Mouse (Mus musculus) testis, postnatal 14 days (tissue): ENCODE measurements around the gene Dlk1.

Source experiments
- DNase-seq: peaks from one replicate; pipeline ENCODE4 v3.0.0; 2021; ENCODE audit warnings: low spot score

Dlk1 gene

DNA sequence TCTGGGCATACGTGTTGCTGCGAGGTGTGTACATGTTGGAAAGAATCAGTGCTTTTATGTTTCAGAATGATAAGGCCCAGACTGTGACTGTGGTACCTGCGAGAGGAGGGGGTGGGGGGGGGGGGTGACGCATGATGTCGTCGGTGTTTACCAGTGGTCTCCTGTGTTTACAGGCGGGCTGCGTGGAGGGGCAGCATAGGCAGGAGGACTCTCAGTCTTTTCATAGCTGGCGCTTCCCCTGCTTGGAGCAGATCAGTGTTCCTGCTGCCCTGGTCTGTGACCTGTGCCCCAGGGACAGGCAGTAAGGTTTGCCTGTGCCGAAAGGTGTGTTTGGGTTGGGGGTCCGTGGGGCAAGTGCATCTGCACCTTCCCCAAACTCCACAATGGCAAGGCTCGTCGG, at the start of gene Dlk1:
TSS of gene Dlk1 (plus strand) at position 232 of the 400 bp plus-strand sequence.
- no peak for DNase-seq

DNA sequence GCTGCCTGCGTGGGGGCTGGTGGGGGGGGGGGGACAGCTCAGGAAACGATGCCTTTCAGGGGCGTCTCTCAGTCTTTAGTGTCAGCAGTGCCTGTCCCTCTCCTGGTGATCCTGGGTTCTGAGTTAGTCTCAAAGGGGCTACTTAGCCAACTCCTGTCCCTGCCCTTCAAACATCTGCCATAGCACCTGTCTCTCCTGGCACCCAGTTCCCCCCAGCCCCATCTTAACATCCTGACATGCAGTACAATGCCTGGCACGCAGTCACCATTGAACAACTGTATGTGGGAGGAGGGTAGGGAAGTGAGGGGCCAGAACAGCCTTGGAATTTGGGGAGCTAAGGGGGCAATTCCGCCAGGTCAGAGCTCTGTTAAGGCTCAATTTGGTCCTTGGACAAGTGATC, 49.7 kb upstream of the Dlk1 start:
- no peak for DNase-seq

DNA sequence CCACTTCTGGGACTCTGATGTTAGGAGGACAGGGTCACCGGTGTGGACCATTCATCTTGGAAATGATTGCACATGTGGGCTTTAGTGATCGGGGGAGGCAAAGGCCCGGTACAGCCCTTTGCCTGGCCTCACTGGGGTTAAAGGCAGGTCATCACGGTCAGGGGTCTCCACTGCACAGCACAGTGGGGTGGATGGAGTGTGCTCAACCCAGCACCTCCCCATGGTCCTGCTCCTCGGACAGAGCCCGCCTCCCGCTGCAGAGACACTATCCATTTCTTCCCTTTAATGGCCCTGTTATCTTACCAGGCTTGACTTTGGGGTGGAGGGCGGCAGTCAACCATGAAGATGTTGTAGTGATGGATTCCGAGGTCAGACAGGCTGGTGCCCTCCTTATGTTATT, 48.9 kb upstream of the Dlk1 start:
- DNase-seq: no peak

DNA sequence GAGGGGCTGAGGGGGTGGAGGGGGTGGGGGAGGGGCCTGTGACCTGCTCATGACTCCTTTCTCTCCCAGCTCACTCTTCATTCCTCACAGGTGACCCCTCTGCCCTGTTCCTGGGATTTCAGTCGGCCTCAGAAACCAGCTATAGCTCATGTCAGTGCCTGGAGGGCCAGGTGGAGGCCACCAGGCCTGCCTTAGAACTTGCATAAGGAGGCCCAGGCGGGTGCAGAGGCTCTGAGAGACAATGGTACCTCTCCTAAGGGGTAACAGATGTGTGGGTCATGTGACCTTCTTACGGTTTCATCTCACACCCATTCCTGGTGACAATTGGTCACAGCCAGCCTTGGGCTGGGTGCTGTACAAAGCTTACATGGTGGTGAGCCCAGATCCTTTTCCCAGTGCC, 46.6 kb upstream of the Dlk1 start:
- DNase-seq: no peak

DNA sequence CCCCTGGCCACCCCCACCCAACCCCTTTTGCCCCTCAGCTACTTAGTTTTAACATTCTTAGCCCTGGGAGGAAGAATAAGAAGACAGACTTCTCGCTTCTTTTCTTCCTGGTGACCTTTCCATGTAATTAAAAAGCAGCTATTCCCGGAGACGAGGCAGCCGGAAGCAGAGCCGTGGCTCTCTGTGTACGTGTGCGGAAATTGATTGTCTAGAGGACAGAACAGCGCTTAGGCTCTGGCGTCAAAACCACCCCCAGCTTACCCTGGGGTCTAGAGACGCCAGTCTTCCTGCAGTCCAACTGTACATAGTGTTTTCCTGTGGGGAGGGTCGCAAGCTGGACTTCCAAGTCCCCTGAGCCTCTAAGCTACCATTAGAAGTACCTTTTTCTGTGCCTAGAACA, 41.9 kb upstream of the Dlk1 start:
- no peak for DNase-seq

DNA sequence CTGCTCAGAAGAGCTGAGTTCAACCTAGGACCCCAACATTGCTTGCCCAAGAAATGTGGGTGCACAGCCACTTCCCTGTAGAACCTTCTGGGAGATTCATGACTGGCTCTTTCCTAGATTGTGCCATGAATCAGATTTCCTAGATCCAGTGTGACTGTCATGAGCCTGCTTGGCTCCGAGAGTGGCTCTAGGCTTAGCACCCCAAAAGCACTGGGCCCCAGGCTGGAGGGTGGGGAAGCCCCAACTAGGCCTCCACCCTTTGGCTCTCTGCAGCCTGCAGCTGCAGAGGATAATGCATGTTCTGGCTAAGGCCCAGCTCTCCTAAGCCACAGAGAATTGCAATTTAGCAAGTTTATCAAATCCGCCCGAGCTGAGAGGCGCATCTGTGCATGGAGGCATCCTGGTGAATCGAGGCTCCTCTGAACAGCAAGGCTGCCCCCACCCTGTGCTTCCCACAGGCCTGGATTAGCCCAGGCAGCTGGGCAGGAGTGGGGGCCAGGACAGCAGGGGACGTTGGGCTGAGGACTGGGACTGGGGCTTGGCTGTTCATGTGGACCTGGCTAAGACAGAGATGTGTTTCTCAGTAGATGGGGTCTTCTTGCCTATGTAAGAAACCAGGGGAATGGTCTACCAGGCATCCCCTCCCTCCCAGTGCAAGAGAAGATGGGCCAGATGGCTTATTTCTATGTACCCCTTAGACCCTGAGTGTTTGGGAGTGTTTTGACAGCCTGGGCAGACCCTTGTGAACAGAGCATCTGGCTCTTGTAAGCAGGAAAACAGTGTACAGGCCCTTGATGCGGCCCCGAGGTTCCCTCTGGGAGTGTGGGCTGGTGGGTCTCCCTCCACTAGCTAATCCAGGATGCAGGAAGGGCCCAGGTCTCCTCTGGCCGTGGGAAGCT, 41.2 kb upstream of the Dlk1 start:
- no peak for DNase-seq

DNA sequence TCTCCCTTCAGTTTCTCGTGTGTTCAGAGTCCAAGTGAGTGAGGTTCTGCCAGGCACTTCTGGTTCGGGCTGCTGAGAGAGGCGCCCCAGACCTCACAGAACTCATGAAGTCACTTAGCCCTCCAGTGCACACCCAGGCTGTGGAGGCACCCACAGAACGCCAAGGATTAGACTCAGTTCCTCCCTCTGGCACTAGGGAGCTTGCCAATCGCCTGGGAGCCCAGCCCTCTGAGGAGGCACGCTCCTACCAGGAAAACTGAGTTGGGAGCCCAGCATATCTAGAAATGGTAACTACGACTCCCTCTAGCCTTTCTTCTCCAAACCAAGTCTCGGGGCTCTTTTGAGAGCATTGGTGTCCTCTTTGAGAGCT, 40.6 kb upstream of the Dlk1 start:
- DNase-seq: no peak

DNA sequence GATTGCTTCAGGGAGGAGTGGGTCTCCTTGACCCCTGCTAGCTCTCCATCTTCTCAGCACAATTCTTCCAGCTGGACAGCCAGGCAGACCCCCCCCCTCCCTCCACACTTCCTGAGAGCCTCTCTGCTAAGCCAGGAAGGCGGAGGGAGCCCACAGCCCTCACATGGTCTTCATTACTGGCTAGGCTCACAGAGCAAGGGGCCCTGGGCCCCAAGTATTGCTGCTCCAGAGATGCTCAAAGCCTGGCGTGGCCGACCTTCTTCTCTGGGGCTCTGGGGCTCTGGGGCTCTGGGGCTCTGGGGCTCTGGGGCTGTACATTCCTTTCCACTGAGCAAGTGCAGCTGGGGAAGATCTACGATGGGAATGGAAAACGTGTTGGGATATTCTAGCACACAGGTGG, 39.9 kb upstream of the Dlk1 start:
- DNase-seq: no peak

DNA sequence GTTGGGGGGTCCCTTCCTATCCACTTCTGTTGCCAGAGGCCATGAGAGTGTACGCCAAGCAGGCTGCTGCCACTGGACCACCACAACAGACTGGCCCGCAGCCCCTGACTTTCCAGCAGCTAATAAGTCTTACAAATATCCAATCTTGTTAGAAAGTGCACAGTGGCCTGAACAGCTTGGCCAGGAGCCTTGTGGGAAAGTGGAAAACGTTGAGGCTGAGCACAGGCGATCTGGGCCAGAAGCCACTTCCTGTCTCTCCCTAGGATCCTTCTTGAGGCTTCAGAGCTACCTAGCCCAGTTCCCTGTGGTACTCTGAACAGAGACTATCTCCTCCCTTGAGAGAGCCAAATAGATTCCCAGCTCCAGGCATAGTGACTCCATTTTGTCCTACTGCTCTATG, 39.3 kb upstream of the Dlk1 start:
- DNase-seq: no peak

DNA sequence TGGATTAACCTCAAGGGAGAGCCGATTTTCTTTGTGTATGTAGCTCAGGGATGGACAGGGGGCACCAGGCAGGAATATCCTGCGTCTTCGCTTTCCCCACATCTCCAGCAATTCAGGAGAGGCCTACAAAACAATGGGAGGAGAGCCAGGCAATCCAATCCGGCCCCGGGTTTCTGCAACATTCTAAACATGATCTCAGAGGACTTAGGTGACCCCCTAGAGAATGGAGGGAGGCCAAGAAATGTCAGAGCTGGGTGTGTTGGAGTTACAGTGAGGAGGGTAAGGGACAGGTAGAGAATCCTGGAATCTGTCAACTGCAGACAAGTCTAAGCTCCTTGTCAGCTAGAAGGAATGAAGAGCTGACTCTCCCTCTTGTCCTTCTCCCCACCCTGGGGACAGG, 35.9 kb upstream of the Dlk1 start:
- no peak for DNase-seq

DNA sequence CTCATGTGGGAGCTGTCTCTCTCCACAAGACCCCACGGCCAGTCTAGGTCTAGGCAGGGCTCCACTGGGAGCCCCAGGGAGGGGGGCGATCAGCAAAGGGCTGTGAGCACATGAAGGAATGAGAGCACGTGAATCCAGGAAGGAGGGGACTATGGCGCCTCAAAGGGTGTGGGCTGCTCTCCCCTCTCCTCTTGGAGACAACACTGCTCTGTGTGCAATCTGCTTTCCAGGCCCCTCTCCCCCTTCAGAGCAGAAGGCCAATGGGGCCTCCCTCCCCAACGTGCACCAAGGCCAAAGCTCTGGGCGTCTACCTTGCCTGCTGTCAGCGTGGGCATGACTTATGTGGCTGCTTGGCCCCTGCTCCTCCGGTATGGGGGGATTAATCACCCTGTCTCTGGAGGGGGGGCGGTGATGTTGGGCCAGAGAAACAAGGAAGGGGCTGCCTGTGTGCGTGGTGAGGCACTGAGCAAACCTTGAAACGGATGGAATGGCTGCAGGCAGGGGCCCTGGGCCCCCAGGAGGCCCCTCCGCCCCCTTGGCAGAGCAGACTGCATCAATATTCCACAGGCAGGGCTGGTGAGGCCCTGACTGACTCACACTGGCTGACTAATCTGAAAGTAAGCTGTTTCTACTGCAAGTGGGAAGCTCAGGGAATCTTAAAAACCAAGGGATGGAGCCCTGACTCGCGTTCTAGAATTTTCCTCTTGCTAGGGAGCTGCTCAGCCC, 35.0 kb upstream of the Dlk1 start:
- no peak for DNase-seq

DNA sequence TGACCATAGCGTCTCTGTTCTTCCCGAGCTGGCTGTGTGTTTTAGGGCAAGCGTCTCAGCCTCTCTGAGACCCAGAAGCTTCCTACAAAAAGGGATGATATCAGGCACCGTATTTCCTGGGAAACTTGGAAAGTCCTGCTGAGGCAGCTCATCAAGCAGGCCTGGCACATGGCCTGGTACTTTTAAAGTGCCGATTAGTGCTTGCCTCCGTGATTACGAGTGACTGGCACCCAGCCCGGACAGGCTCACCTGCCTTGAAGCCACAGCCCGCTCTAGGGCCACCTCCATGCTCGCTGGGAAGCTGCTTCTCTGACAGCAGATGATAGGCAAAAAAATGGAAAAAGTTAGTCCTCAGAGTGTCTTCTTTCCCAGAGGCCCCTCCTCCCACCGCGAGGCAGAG, 32.6 kb upstream of the Dlk1 start:
- DNase-seq: no peak

DNA sequence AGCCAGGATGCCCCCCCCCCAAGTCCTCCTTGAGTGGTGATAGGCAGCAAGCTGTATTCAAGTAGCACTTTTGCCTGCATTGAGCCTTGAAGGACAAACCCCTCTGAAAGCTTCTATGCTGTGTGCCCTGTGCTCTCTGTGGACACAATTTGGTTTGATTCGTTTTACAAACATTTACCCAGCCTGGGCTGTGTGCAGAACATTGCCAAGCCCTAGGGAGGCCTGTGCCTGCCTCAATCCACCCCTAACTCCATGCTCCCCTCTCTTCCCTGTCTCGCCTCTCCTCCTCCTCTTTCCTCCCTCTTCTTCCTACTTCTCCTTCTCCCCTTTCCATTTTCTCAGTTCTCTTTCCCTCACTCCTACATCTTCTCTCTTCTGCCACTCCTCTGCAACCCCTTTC, 29.5 kb upstream of the Dlk1 start:
- no peak for DNase-seq

DNA sequence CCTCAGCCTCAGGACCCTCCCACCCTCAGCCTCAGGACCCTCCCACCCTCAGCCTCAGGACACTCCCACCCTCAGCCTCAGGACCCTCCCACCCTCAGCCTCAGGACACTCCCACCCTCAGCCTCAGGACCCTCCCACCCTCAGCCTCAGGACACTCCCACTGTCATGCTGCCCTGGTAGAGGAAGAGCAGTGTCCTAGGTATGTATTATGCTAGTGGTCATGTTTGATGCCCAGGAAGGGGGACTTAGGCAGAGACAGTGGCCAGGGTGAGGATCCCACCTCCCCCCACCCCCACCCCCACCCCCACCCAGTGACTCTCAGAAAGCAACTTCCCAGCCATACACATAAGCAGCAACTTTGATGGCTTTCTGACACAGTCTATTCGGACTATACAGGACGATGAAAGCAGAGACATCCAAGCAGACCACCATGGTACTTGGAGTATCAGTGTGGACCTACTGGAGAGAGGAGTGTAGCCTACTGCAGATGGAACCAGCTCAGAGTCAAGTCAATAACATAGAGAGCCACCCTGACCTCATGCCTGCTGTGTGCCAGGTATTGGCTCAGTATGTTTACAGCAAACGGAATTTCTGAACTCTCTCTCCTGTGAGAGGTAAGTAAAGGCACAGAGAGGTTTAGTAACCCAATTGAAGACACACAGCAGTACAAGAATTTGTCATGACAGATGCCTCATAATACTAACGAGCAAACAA, 28.8 kb upstream of the Dlk1 start:
- no peak for DNase-seq

DNA sequence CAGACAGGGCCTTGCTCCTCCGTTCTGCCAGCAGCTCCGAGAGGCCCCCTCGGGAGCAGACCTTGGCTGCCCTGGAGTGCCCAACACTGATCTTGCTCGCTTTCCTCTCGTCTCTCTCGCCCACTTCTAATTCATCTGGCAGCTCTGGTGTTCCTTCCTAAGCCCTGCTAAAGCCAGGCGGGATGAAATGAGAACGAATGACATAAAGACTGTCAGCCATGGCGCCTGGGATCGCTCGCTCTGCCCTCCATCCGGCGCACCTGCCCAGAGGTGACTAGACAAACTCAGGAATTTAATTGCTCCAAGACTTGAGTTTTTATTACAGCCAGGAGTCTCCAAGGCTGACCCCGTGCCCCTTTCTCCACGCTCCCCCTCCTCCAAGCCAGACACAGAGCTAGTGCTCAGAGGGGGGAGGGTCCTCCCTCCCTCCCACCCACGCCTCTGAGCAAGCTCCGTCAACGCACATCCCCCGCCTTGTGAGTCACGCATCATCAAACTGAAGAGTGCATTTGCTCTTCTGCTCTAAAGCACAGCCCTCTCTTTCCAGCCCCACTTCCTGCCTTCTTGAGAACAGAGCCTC, 27.8 kb upstream of the Dlk1 start:
- no peak for DNase-seq

DNA sequence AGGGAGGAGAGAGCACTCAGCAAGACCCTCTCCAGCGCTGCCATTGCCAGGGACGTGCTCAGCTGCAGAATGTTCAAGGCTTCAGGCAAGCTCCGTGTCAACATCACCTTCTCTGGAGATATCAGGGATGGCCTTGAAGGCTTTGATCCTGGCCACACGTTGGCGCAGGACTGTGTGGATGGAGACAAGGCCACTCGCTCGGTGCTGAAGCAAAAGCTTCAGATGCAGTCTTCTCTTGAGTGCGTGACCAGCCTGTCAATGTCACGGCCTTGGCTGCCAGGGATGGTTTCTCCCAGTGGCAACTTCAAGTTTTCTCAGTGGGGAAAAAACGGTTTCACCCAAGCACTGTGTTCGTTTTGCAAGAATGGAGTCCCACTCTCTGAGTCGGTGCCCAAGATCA, 26.6 kb upstream of the Dlk1 start:
- no peak for DNase-seq

DNA sequence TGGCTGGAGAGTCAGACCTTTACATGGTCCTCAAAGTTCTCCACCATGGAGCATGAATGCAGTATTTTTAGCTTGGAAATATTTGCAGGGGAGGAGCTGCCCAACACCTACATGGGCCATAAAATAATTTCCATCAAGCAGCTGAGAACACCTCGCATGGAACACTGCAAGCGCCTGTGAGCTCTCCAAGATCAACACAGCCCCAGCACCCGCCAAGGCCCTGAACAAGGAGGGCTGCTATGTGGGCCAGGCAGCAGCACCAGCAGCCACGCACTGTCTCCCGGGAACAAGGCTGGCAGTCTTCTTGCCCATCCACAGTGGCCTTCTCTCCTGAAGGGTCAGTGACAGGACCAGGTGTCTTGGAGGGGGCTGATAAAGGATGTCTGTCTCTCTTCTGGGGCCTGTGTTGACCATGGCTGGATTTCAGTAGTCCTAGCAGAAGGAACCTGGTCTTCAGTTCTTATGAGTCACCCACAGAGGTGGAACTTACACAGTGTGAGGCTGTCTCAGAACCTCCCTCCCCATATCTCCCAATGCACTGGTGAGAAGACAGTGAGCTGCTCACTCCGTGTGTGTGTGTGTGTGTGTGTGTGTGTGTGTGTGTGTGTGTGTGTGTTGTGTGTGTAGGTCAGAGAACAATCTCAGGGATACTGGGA, 20.0 kb upstream of the Dlk1 start:
- no peak for DNase-seq

DNA sequence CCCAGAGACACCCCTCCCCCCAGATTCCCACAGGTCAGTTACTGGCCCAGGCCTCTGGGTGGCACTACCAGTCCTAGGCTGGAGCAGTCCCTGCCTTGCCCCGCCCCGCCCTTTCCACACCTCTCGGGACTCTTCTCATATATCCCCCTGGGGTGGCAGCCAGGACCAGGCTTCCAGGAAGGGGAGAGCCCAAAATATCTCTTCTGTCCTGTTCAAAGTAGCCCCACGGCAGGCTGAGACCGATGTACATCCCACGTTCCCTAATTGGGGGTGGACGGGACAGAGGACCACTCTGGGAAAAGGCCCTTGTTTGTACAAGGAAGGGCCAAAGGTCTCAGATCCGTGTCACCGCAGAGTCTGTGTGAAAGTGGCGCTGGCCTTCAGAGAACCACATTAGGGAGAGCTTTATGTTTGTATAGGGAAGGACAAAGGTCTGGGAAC, 16.2 kb upstream of the Dlk1 start:
- peak; percentile 31 for DNase-seq

DNA sequence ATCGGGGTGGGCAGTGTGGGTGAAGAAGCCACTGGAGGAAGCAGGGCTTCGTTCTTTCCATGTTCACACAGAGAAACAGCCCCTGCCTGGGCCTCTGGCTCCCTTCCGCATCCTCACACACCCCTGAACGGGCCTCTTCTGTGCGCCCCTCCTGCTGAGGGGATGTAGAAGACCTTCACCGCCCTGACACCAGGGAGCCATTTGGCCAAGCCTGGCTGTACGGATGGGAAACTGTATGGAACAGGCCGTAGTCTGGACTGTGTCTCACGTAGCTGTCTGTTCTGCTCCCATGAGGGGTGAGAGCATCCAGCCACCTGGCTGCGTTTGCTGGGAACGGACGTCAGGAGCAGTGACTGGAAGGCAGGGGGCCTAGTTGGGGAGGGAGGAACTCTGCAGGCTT, 15.8 kb upstream of the Dlk1 start:
- peak; percentile 29 for DNase-seq

DNA sequence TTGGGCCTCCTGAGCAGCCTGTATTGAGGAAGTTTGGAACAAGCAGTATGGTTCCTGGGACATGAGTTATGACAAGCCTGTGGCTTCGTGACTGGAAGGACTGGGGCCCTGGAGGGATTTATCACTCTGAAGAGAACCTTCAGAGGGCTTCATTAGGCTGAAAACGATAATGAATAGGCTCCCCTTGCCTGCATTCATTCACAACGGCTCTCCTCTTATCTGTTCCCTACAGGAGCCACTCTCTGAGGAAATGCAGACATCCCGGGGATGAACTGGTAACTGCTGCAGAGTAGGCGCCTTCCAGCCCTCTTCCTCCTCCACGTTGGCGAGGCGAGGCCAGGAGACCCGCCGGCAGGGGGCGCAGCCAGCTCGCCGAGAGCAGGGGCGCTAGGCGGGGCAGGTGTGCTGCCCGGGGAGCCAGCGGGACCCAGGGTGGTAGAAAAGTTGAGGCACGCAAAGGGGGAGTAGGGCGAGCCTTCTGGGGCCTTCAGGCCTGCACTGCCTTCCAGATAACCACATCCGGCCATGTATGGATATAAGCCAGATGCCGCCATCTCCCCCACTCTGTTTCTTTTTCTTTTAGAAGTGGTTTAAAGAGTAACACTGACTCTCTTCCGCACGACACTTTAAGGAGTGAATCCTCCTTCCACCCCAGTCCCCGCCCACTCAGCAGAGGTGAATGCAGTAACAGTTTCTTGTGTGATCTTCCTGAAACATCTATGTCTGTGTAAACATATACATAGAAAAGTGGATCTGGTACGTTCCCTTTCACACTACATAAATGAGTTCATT, 14.9 kb upstream of the Dlk1 start:
- peak; percentile 84 for DNase-seq

DNA sequence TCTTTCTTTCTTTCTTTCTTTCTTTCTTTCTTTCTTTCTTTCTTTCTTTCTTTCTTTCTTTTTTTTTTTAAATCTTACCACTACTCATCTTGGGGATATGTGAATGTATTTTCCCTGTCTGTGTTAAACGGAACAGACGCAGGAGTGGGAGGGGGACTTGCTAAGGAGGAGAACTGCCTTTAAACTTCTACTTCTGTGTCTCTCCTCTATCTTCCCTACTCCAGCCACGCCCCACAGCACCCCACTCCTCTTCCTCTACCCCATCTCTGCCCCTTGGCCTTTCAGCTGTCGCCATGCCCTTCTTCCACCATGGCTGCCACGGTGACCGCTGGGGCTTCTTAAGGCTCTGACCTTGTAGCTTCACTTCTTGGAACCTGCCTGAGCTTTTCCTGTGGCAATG, 14.2 kb upstream of the Dlk1 start:
- no peak for DNase-seq
